Mouse (Mus musculus) gastrocnemius, adult 18-20 months (tissue): ENCODE results near the gene Rasgrp1. TPM values are rescaled to one million over a fixed set of nuclear protein-coding genes. Genes with fewer than 3 reads are reported as not detected.

ENCODE experiments used
- DNase-seq: peaks from one replicate; pipeline ENCODE4 v3.0.0; 2021; ENCODE audit warnings: low spot score
- long read RNA-seq, 2 experiments: library from polyadenylated mRNA; stranded (forward); transcript quantifications; one replicate each; pipeline ENCODE4 v2.0.0; 2021
- total RNA-seq, 2 experiments: library from RNA; stranded (reverse); gene quantifications; 2 replicates each; pipeline ENCODE4 v1.2.3; 2021

The Rasgrp1 gene
- total RNA-seq, result not detected
- long read RNA-seq, experiment 1, result 0 reads
- long read RNA-seq, experiment 2, result 0 reads

DNA sequence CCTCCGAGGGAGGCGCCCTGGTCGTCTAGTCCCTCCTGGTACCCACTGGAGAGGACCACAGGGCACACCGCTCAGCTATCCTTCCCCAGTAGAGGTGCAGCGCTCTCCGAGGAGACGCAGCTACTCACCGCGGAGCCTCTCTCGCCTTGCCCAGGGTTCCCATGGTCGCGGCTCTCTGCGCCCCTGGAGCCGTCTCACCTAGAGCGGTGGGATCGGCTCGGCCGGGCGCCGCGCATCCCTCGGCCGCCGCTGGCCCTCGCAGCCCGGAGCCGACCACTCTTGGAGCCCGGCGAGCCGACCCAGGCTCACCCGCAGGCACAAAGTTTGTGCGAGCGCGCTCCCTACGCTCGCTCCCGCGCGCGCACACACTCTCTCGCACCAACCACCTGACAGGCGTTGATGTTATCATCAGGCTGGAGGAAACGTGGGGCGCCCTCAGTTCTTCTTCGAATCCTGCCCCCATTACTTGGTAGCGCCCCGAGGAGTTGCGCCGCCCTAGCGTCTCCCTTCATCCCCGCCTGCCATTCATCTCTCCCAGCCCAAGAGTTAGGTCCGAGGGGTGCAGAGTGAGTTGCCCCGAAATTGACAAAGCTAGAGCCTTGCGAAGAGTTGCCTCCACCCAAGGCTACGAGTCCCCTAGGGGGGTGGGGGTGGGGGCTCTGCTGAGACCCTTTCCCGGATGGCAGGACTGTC lies at the start of gene Rasgrp1:
TSS of gene Rasgrp1 (minus strand) at position 455 of the 693 bp plus-strand sequence.
- no peak for DNase-seq

- no peak for DNase-seq
Observed at GRCm38 (mm10) chr2:117389925-117390892, 47.4 kb upstream of the Rasgrp1 start.

DNA sequence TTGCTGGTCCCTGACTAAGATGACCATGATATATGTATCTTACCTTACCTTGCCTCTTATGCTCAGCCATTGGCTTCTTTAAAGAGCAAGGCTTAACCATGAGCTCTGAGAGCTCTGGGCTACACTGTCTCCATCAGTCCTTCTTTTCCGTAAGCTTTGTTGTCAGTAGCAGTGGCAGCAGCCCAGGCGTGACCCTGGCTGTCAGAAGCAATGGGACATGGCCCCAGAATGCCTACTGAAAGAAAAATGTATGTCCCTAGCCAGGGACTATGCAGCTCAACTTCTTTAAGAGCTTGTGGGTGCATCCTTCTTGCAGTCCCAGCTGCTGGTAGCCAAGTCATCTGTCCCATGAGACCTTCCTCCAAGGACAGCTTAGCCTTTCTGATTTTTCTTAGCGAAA lies 46.7 kb upstream of the Rasgrp1 start:
- no peak for DNase-seq

DNA sequence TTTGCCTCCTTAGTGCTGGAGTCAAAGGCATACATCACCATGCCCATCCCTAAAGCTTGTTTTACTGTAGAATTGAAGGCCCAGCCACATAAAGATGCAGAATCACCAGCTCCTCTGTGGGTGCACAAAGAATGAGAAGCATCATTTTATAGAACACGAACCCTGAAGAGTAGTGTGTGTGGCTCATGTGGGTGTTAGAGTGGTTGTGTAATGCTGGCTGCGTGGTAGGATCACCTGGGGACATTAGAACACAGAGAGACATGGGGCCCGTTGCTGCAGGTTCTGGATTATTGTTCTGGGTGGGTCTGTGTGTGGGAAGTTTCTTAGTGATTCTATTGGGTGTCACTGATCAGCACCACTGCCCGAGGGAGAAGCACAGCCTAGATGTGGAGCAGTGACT lies 45.3 kb upstream of the Rasgrp1 start:
- DNase-seq, result no peak

GRCm38 (mm10) chr2:117386981-117387705 lies 44.3 kb upstream of the Rasgrp1 start:
- DNase-seq, result no peak

GRCm38 (mm10) chr2:117386036-117386590 lies 43.3 kb upstream of the Rasgrp1 start:
- DNase-seq, result no peak

DNA sequence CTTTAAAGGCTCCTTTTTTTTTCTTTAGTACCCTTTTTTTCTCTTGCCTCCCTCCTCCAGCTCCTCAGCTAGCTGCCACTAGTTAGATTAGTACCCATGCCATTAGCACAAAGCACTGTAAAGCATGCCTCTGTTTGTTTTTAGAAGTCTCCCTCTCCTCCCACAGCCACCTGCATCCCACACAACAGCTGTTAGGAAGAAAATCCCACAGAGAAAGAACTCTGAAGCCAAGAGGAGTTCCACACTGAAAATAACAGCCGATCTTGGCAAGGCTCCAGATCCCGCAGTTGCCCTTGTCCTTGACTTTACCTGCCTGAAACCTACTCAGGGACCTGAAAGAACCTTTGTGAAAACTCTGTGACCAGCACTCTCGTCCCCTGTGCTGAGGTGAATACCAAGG lies 38.5 kb upstream of the Rasgrp1 start:
- DNase-seq, result no peak

DNA sequence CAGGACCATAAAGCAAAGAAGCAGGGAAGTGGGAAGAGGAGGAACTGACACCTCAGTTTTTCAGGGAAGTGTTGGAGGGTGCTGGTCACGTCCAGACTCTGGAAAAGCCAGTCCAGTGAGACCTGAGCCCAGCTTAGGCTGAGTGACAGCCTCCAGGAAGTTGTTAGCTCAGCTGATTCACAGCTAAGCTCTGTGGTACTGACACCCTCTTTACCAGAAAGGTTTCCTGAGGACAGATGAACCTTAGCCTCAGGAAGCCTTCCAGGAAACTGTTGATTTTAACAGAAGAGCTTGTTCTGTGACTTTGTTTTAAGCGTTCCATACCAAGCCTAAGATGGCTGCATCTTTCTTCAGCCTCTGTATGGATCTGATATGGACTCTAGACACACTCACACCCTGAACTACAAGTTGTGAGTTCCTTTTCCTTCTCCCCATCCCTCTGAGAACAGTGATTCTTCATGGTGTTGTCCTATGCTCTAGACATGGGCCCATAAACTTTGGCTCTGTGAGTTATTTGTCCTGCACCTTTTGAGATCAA lies 31.6 kb upstream of the Rasgrp1 start:
- DNase-seq, result no peak

GRCm38 (mm10) chr2:117371706-117372105 lies 28.9 kb upstream of the Rasgrp1 start:
- DNase-seq, result no peak

DNA sequence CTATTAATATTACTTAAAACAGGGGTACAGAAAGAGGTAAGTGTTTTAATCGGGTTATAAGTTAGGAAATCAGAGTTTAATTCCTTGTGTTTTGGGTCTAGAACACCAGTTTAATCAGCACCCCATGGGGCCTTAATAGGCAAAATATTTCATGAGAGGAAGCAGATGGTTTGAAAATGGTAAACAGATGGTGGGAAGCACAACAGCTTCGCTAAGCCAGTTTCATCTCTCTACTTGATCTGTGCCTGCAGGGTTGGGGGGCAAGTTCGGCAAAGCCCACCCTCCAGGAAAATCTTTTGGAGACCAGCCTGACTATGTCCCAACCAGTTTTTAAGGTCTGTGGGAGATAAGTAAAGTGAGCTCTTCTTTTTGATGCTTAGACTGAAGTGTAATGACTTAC lies 23.7 kb upstream of the Rasgrp1 start:
- no peak for DNase-seq

DNA sequence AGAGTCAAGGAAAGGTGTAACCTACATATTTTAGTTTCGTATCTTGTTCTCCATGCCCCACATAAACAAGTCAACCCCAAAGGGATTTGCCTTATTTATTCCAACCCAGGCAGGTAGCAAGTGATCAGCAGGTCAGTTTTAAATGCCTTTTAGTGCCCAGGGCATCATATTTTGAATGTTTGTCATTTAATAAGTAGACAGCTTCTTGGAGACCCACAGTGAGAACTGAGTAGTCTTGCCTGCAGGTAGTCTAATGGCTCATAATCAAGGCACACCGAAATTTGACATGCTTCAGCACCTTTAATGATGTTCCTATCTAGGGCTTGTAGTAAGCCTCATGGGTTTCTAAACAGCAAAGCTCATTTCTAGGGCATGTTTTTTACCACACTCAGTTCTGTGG lies 21.3 kb upstream of the Rasgrp1 start:
- no peak for DNase-seq

- DNase-seq, result no peak
Observed at GRCm38 (mm10) chr2:117357939-117358338, 15.1 kb upstream of the Rasgrp1 start.

- DNase-seq, result no peak
Observed at GRCm38 (mm10) chr2:117352305-117353123, 9.7 kb upstream of the Rasgrp1 start.

- DNase-seq, result no peak
Observed at GRCm38 (mm10) chr2:117350138-117350537, 7.3 kb upstream of the Rasgrp1 start.

- no peak for DNase-seq
Observed at GRCm38 (mm10) chr2:117343240-117343624, 431 bp upstream of the Rasgrp1 start.

GRCm38 (mm10) chr2:117342090-117342546 lies 683 bp downstream of the Rasgrp1 start:
- peak; percentile 17 for DNase-seq

DNA sequence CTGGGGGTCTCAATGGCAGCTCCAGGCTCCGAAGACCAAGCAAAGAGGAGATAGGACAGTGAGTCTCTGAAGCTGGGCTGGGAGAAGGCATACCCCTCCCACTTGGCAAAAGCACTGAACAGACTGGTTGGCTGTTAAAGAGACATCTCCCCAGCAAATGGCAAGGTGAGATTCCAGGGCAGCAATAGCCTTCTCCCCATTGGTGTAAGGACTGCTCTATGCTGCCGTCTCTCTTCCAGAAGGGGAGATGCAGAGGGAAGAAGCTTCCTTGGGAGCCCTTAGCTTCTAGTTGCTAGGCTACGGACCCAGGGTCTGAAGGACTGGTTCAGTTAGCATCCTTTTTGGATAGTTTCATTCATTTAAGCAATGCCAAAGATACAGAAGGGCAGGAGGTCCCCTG lies 4.3 kb downstream of the Rasgrp1 start:
- no peak for DNase-seq

DNA sequence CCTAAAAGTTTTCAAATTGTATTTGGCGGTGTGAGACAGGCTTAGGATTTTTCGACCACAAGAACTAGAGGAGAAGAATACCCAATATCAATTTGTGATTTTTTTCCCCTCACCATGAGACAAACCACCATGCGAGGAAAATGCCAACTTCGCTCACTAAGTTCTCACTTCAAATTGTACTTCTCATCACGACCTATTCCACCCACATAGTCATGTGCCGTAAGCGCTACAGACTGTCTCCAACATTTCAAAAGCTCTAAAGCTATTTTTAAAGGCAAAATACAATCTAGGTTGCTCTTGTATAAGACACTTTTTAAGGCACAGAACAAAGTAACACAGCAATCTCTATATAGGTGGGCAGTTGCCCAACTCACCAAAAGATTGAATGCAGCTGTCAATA lies 4.9 kb downstream of the Rasgrp1 start:
- no peak for DNase-seq

DNA sequence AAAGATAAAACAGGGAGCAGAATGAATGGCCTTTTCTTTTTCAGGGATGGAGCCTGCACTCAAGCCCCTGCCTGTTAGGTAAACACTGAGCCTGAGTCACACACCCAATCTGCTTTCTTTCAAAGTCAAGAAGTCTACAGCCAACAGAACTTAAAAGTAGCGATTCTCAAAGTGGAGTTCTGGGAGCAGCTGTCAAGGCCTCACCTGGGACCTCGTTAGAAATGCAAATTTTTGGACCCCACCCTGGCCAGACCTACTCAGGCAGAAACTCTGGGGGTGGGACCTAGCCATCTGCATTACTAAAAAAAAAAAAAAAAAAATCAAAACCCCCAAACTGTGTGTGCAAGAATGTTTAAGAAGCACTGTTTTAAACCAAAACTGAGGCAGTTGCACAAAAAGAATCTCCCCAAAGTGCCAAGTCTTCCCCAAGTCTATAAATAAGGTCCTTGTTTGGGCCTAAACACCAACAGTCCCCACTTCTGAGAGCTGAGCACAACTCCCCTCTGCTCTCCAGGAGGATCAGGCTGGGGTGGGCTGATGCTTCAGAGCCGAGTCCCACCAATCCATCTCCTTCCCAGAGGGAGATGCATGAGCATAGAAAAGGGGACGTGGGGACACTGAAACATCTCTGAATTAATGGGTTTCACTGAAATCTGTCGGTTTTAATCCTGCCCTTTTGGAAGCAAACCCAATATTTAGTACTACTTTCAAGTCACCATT lies 5.7 kb downstream of the Rasgrp1 start:
- DNase-seq, result no peak
